Mouse (Mus musculus) brain, embryonic 14.5 days (tissue): Measurements from ENCODE around the gene Gm13030. TPM values are rescaled to one million over a fixed set of nuclear protein-coding genes. Genes with fewer than 3 reads are reported as not detected.

ENCODE experiments used
- DNase-seq: peaks from one replicate; pipeline ENCODE4 v3.0.0-alpha.2; 2011; ENCODE audit warnings: low read depth
- CTCF ChIP-seq: fragments of 200-500 bp; IDR thresholded peaks from 2 replicates; pipeline ENCODE4 v1.5.1; 2012; ENCODE audit warnings: inconsistent platforms, mild to moderate bottlenecking, moderate library complexity, borderline replicate concordance; ENCODE audit not compliant: insufficient read depth, insufficient read length; ENCODE audit errors: extremely low read depth
- POLR2A ChIP-seq: fragments of 200-500 bp; IDR thresholded peaks from 2 replicates; pipeline ENCODE4 v1.6.1; 2012; ENCODE audit warnings: mild to moderate bottlenecking, inconsistent platforms, borderline replicate concordance; ENCODE audit not compliant: poor library complexity, insufficient read depth, insufficient read length, severe bottlenecking; ENCODE audit errors: extremely low read depth
- polyA plus RNA-seq: library from polyadenylated mRNA; depleted of rRNA; stranded (reverse); fragments of >200 nt; gene quantifications from 2 replicates; pipeline ENCODE4 v1.2.3, GENCODE M21; 2012; rRNA removed

The Gm13030 gene
- polyA plus RNA-seq, 1 experiment = not detected

- no peak for TF ChIP-seq POLR2A
- TF ChIP-seq CTCF = no peak
- DNase-seq = no peak
Observed at GRCm38 (mm10) chr4:138821036-138821435, 52.7 kb downstream of the Gm13030 start.

Other genes with a start within 250 kb of the Gm13030 start
- gene Vwa5b1, start 238.1 kb downstream of the Gm13030 start, polyA plus RNA-seq = 0.69 and 2.0 TPM in 2 replicates
- 0.24 and 0.63 TPM in 2 replicates for gene Pla2g2c, start 149.2 kb downstream of the Gm13030 start, polyA plus RNA-seq
- 3.8 and 5.3 TPM in 2 replicates for gene Ubxn10, start 136.8 kb downstream of the Gm13030 start, polyA plus RNA-seq
- gene Pla2g2f, start 116.3 kb downstream of the Gm13030 start, polyA plus RNA-seq = 0.16 and 1.2 TPM in 2 replicates
- gene Pla2g2d, start 98.2 kb downstream of the Gm13030 start, polyA plus RNA-seq = 0.13 and 0.14 TPM in 2 replicates
- 0.61 and 0.94 TPM in 2 replicates for gene Pla2g5, start 10.5 kb downstream of the Gm13030 start, polyA plus RNA-seq
- not detected in 2 replicates for gene Pla2g2e, start 4.0 kb upstream of the Gm13030 start, polyA plus RNA-seq
- 7.0 and 9.8 TPM in 2 replicates for gene Otud3, start 40.0 kb upstream of the Gm13030 start, polyA plus RNA-seq
- gene Rnf186, start 93.1 kb upstream of the Gm13030 start, polyA plus RNA-seq = not detected in 2 replicates
- 0.62 and 0.64 TPM in 2 replicates for gene Tmco4, start 98.9 kb upstream of the Gm13030 start, polyA plus RNA-seq
- 1.8 and 2.0 TPM in 2 replicates for gene Htr6, start 201.6 kb upstream of the Gm13030 start, polyA plus RNA-seq
- gene Nbl1, start 219.0 kb upstream of the Gm13030 start, polyA plus RNA-seq = 33.8 and 35.8 TPM in 2 replicates